Mouse (Mus musculus): ENCODE data around the gene Pias3. TPM values are rescaled to one million over a fixed set of nuclear protein-coding genes. Genes with fewer than 3 reads are reported as not detected.

The Pias3 gene
- polyA plus RNA-seq, 1 experiment from 2014 or later = 45.2 TPM

GRCm38 (mm10) chr3:96744348-96744747, 48.2 kb downstream of the Pias3 start:
- Histone ChIP-seq H3K4me2 (ENCODE audit: low read depth, low read length, severe bottlenecking) (no peak overlapping the region), H3K27ac (ENCODE audit: low read depth, low read length) (no peak overlapping the region), H3K4me1 (replicated peaks; ENCODE audit: control insufficient read depth, insufficient read depth, low read length) (no peaks in the 10 kb centered on the region), H3K36me3 (ENCODE audit: control insufficient read depth, insufficient read depth, low read length) (no peaks in the 10 kb centered on the region), H3K9me3 (ENCODE audit: control insufficient read depth, low read length) (no peaks in the 10 kb centered on the region), H3K4me3 (ENCODE audit: low read depth, low read length) (no peak overlapping the region), H3K9ac (ENCODE audit: low read length) (no peak overlapping the region), H3K27me3 (ENCODE audit: control insufficient read depth, insufficient read depth, low read length) (no peaks in the 10 kb centered on the region)
- no peak for DNase-seq (ENCODE audit: low spot score)
- ATAC-seq (replicated peaks; ENCODE audit: low FRiP score) = no peak
- WGBS = 92% methylated on average over 3 of the region's 3 CpGs

DNA sequence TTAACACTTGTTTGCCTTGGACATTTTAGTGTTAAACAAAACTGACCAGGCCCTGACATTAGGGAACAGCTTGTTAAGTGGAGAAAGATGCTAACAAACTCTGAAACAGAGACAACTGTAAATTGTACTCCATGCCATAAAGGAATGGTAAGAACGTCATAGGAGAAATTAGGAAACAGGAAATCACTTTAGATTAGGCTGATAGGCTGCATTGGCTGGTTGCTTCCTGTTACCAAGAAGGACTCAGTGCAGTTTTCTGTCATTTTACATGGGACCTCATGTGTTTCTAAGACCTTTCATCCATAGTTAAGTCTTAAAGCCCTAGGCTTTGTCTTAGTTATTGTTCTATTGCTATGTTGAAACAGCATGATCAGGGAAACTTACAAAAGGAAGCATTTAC, 50.6 kb downstream of the Pias3 start:
- Histone ChIP-seq H3K9ac (ENCODE audit: low read length) (no peak overlapping the region), H3K9me3 (ENCODE audit: control insufficient read depth, low read length) (no peaks in the 10 kb centered on the region), H3K36me3 (ENCODE audit: control insufficient read depth, insufficient read depth, low read length) (no peaks in the 10 kb centered on the region), H3K4me3 (ENCODE audit: low read depth, low read length) (no peak overlapping the region), H3K4me2 (ENCODE audit: low read depth, low read length, severe bottlenecking) (no peak overlapping the region), H3K27me3 (ENCODE audit: control insufficient read depth, insufficient read depth, low read length) (no peaks in the 10 kb centered on the region), H3K4me1 (replicated peaks; ENCODE audit: control insufficient read depth, insufficient read depth, low read length) (no peaks in the 10 kb centered on the region), H3K27ac (ENCODE audit: low read depth, low read length) (no peak overlapping the region)
- ATAC-seq (replicated peaks; ENCODE audit: low FRiP score) (no peak), DNase-seq (ENCODE audit: low spot score) (no peak)
- WGBS = 75% methylated on average over 1 of the region's 1 CpGs

Other genes starting within 250 kb of the Pias3 start
- not detected in 2 replicates for gene BC107364, start 244.1 kb upstream of the Pias3 start, polyA plus RNA-seq (2014; fragmentation: Nextera tagmentation; extraction: Ambion mirVana)
- gene Hfe2, start 171.2 kb upstream of the Pias3 start, polyA plus RNA-seq (2014; fragmentation: Nextera tagmentation; extraction: Ambion mirVana) = 0.69 and 0.77 TPM in 2 replicates
- gene Txnip, start 138.4 kb upstream of the Pias3 start, polyA plus RNA-seq (2014; fragmentation: Nextera tagmentation; extraction: Ambion mirVana) = 45.5 and 46.3 TPM in 2 replicates
- gene Gm16253, start 119.4 kb upstream of the Pias3 start, polyA plus RNA-seq (2014; fragmentation: Nextera tagmentation; extraction: Ambion mirVana) = 1.0 TPM in 1 of 2 replicates, not detected in the other
- gene Polr3gl, start 102.2 kb upstream of the Pias3 start, polyA plus RNA-seq (2014; fragmentation: Nextera tagmentation; extraction: Ambion mirVana) = 22.0 and 28.4 TPM in 2 replicates
- 1.9 and 2.4 TPM in 2 replicates for gene Ankrd34a, start 99.7 kb upstream of the Pias3 start, polyA plus RNA-seq (2014; fragmentation: Nextera tagmentation; extraction: Ambion mirVana)
- 5.5 TPM in 2 replicates for gene Lix1l, start 95.2 kb upstream of the Pias3 start, polyA plus RNA-seq (2014; fragmentation: Nextera tagmentation; extraction: Ambion mirVana)
- 198 and 199 TPM in 2 replicates for gene Rbm8a, start 66.5 kb upstream of the Pias3 start, polyA plus RNA-seq (2014; fragmentation: Nextera tagmentation; extraction: Ambion mirVana)
- gene Pex11b, start 61.0 kb upstream of the Pias3 start, polyA plus RNA-seq (2014; fragmentation: Nextera tagmentation; extraction: Ambion mirVana) = 41.3 and 41.6 TPM in 2 replicates
- gene Gm42957, start 60.9 kb upstream of the Pias3 start, polyA plus RNA-seq (2014; fragmentation: Nextera tagmentation; extraction: Ambion mirVana) = 0.09 TPM in 1 of 2 replicates, not detected in the other
- gene Itga10, start 50.8 kb upstream of the Pias3 start, polyA plus RNA-seq (2014; fragmentation: Nextera tagmentation; extraction: Ambion mirVana) = 0.65 and 0.87 TPM in 2 replicates
- gene Ankrd35, start 26.3 kb upstream of the Pias3 start, polyA plus RNA-seq (2014; fragmentation: Nextera tagmentation; extraction: Ambion mirVana) = 0.27 and 0.37 TPM in 2 replicates
- gene Nudt17, start 12.2 kb downstream of the Pias3 start, polyA plus RNA-seq (2014; fragmentation: Nextera tagmentation; extraction: Ambion mirVana) = 11.8 and 12.8 TPM in 2 replicates
- 41.9 and 44.1 TPM in 2 replicates for gene Polr3c, start 31.2 kb downstream of the Pias3 start, polyA plus RNA-seq (2014; fragmentation: Nextera tagmentation; extraction: Ambion mirVana)
- 84.8 and 95.3 TPM in 2 replicates for gene Rnf115, start 31.3 kb downstream of the Pias3 start, polyA plus RNA-seq (2014; fragmentation: Nextera tagmentation; extraction: Ambion mirVana)
- not detected in 2 replicates for gene Pdzk1, start 132.9 kb downstream of the Pias3 start, polyA plus RNA-seq (2014; fragmentation: Nextera tagmentation; extraction: Ambion mirVana)
- gene Cd160, start 133.0 kb downstream of the Pias3 start, polyA plus RNA-seq (2014; fragmentation: Nextera tagmentation; extraction: Ambion mirVana) = not detected in 2 replicates
- gene Gja5, start 208.3 kb downstream of the Pias3 start, polyA plus RNA-seq (2014; fragmentation: Nextera tagmentation; extraction: Ambion mirVana) = 2.5 TPM in 2 replicates
- 35.4 and 36.0 TPM in 2 replicates for gene Gpr89, start 209.0 kb downstream of the Pias3 start, polyA plus RNA-seq (2014; fragmentation: Nextera tagmentation; extraction: Ambion mirVana)
- gene Gja8, start 229.6 kb downstream of the Pias3 start, polyA plus RNA-seq (2014; fragmentation: Nextera tagmentation; extraction: Ambion mirVana) = not detected in 2 replicates

Measured in forebrain, embryonic 11.5 days (tissue).